Mouse (Mus musculus): ENCODE results near the gene Nup205. TPM values are rescaled to one million over a fixed set of nuclear protein-coding genes. Genes with fewer than 3 reads are reported as not detected.
A peak's percentile ranks its signal among the peaks of the same experiment; 100 is the strongest.

Nup205 gene
- total RNA-seq, 2 experiments from 2014 or later: 32.4 to 41.6 TPM

GRCm38 (mm10) chr6:35245086-35245485, 67.9 kb downstream of the Nup205 start:
- DNase-seq: no peak

- DNase-seq: no peak
Observed at GRCm38 (mm10) chr6:35251807-35252476, 74.7 kb downstream of the Nup205 start.

- peak; percentile 96 for DNase-seq
Observed at GRCm38 (mm10) chr6:35252477-35253346, 75.5 kb downstream of the Nup205 start.

- no peak for DNase-seq
Observed at GRCm38 (mm10) chr6:35253474-35253873, 76.3 kb downstream of the Nup205 start.

GRCm38 (mm10) chr6:35254136-35254904, 77.1 kb downstream of the Nup205 start:
- DNase-seq: no peak

GRCm38 (mm10) chr6:35255017-35255416, 77.8 kb downstream of the Nup205 start:
- no peak for DNase-seq

GRCm38 (mm10) chr6:35256691-35257090, 79.5 kb downstream of the Nup205 start:
- DNase-seq: peak; percentile 81

- no peak for DNase-seq
Observed at GRCm38 (mm10) chr6:35257626-35258190, 80.5 kb downstream of the Nup205 start.

GRCm38 (mm10) chr6:35258922-35259321, 81.7 kb downstream of the Nup205 start:
- no peak for DNase-seq

- peak; percentile 60 for DNase-seq
Observed at GRCm38 (mm10) chr6:35259526-35259925, 82.3 kb downstream of the Nup205 start.

GRCm38 (mm10) chr6:35260531-35260930, 83.3 kb downstream of the Nup205 start:
- no peak for DNase-seq

GRCm38 (mm10) chr6:35265580-35266278, 88.5 kb downstream of the Nup205 start:
- DNase-seq: no peak

- DNase-seq: no peak
Observed at GRCm38 (mm10) chr6:35268711-35269110, 91.5 kb downstream of the Nup205 start.

- DNase-seq: no peak
Observed at GRCm38 (mm10) chr6:35269643-35270042, 92.4 kb downstream of the Nup205 start.

GRCm38 (mm10) chr6:35271094-35271855, 94.1 kb downstream of the Nup205 start:
- DNase-seq: no peak

GRCm38 (mm10) chr6:35271868-35272765, 94.9 kb downstream of the Nup205 start:
- no peak for DNase-seq

- peak; percentile 35 for DNase-seq
Observed at GRCm38 (mm10) chr6:35273391-35274082, 96.3 kb downstream of the Nup205 start.

GRCm38 (mm10) chr6:35277903-35278587, 100.8 kb downstream of the Nup205 start:
- DNase-seq: no peak

- no peak for DNase-seq
Observed at GRCm38 (mm10) chr6:35279306-35279705, 102.1 kb downstream of the Nup205 start.

Measured in adrenal gland, postnatal 10 days (tissue).